In the genomic region with DNA sequence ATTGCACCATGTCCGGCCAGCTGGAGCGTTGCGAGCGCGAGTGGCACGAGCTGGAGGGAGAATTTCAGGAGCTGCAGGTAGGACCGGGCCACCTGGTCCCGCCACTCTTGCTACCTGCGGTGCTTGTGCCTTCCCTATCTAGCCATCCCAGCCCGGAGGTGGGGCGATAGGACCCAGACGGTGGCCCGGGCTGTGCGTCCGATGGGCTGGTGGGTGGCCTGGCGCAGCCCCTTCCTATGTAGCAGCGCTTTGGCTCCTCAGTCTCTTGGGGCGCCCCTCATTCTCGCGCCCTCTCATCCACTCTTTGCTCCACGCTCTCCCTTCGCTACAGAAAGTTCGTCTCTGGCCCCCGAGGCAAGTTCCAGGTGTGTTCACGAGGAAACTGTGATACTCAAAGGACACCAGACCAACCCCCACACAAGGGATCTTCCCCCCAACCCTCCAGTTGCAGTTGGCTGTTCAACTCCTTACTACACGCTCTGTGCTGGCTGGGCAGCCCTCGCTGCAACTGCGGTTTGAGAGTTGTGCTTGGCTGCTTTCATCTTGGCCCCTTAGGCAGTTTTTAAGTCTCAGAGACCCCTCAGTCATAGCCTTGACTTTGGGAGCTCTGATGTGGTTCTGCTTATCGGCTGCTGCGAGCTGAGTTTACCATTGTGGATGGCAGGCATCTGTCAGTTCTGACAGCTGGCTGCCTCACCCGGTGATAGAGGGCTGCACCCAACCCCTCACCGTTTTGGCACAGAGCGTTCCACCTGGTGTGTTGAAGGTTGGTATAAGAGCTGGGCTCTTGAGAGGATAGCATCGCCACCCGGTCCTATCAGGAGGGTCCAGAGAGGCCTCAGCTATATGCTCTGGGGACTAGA, we compare ENCODE assay signal across 7 mouse cellular contexts. TPM values are rescaled to one million over a fixed set of nuclear protein-coding genes. Genes with fewer than 3 reads are reported as not detected.
DNase-seq lines count a peak whose midpoint lies in the region; ATAC-seq and TF ChIP-seq lines count a peak whose summit lies in the region.

No protein-coding gene starts in this region.

- peak overlapping the region; percentile 74 for H3K9ac ChIP-seq in lung, embryonic 14.5 days
- H3K9ac ChIP-seq in forebrain, embryonic 16.5 days (replicated peaks; ENCODE audit: low read depth, low read length), result peak overlapping the region; percentile 83
- H3K9ac ChIP-seq in liver, embryonic 11.5 days (ENCODE audit: low read depth, low read length), result peak overlapping the region; percentile 87

- H3K36me3 ChIP-seq in lung, embryonic 14.5 days (ENCODE audit: insufficient read depth), result no peaks in the 10 kb centered on the region
- no peaks in the 10 kb centered on the region for H3K36me3 ChIP-seq in forebrain, embryonic 16.5 days (ENCODE audit: control insufficient read depth, insufficient read depth)
- H3K36me3 ChIP-seq in liver, embryonic 11.5 days (ENCODE audit: control insufficient read depth, insufficient read depth, low read length), result peaks cover 2% of the 10 kb centered on the region; the same call in 1 of the 2 replicates

- DNase-seq in lung, embryonic 14.5 days, result peak; percentile 63
- no peak for DNase-seq in lung, postnatal 25 days (ENCODE audit: low spot score)
- DNase-seq in liver, embryonic 11.5 days (ENCODE audit: low spot score), result peak; percentile 60
- peak; percentile 40 to 49 for DNase-seq in spleen, postnatal 36 days (ENCODE audit: low spot score in 2 of 2)
- no peak for DNase-seq in MN1 (ENCODE audit: low spot score)

- ATAC-seq in lung, embryonic 14.5 days (ENCODE audit: insufficient read depth), result peak; percentile 84
- ATAC-seq in forebrain, embryonic 16.5 days, result peak; percentile 81
- ATAC-seq in liver, embryonic 11.5 days (replicated peaks; ENCODE audit: low FRiP score), result peak; percentile 80

- H3K4me1 ChIP-seq in lung, embryonic 14.5 days (ENCODE audit: insufficient read depth), result 0 out of 2 replicates have a peak, but pooled peaks cover 8% of the 10 kb centered on the region
- peaks cover 22% of the 10 kb centered on the region for H3K4me1 ChIP-seq in brown adipose tissue, adult 24 weeks (ENCODE audit: control insufficient read depth, insufficient read depth, insufficient read length, low read length)
- peaks cover 23% of the 10 kb centered on the region for H3K4me1 ChIP-seq in forebrain, embryonic 16.5 days (replicated peaks; ENCODE audit: control insufficient read depth, insufficient read depth, low read length)
- H3K4me1 ChIP-seq in liver, embryonic 11.5 days (replicated peaks; ENCODE audit: control insufficient read depth, insufficient read depth, low read length), result peaks cover 20% of the 10 kb centered on the region

- H3K4me3 ChIP-seq in lung, embryonic 14.5 days (ENCODE audit: low read depth, low read length), result peak overlapping the region; percentile 86
- peak overlapping the region; percentile 74 for H3K4me3 ChIP-seq in brown adipose tissue, adult 24 weeks (ENCODE audit: insufficient read depth, low read depth, low read length)
- H3K4me3 ChIP-seq in forebrain, embryonic 16.5 days (replicated peaks; ENCODE audit: low read length), result peak overlapping the region; percentile 90
- peak overlapping the region; percentile 83 for H3K4me3 ChIP-seq in liver, embryonic 11.5 days (ENCODE audit: low read depth, low read length)

- H3K27me3 ChIP-seq in lung, embryonic 14.5 days (ENCODE audit: insufficient read depth, low read length), result no peaks in the 10 kb centered on the region
- H3K27me3 ChIP-seq in forebrain, embryonic 16.5 days (replicated peaks; ENCODE audit: control insufficient read depth, insufficient read depth, low read length), result no peaks in the 10 kb centered on the region
- H3K27me3 ChIP-seq in liver, embryonic 11.5 days (replicated peaks; ENCODE audit: control insufficient read depth, insufficient read depth, low read length), result no peaks in the 10 kb centered on the region

- peak overlapping the region; percentile 95 for H3K4me2 ChIP-seq in lung, embryonic 14.5 days
- H3K4me2 ChIP-seq in forebrain, embryonic 16.5 days (ENCODE audit: low read length), result peak overlapping the region; percentile 97
- peak overlapping the region; percentile 95 for H3K4me2 ChIP-seq in liver, embryonic 11.5 days

- no peaks in the 10 kb centered on the region for H3K9me3 ChIP-seq in lung, embryonic 14.5 days (ENCODE audit: low read depth, low read length)
- H3K9me3 ChIP-seq in forebrain, embryonic 16.5 days (ENCODE audit: control insufficient read depth, low read length), result peaks cover 3% of the 10 kb centered on the region
- H3K9me3 ChIP-seq in liver, embryonic 11.5 days (ENCODE audit: control insufficient read depth, low read length), result peaks cover 3% of the 10 kb centered on the region

- peak overlapping the region; percentile 70 for H3K27ac ChIP-seq in lung, embryonic 14.5 days (ENCODE audit: low read depth)
- peak overlapping the region; percentile 9 for H3K27ac ChIP-seq in brown adipose tissue, adult 24 weeks (replicated peaks; ENCODE audit: low read depth, low read length)
- no peak overlapping the region; the same call in 1 of the 2 replicates for H3K27ac ChIP-seq in forebrain, embryonic 16.5 days (ENCODE audit: low read length)
- H3K27ac ChIP-seq in liver, embryonic 11.5 days (ENCODE audit: low read depth, low read length), result peak overlapping the region; percentile 91

- TF ChIP-seq CTCF in lung, embryonic 14.5 days (IDR thresholded peaks at IDR 0.05; ENCODE audit: low read depth), result no peak

- WGBS in lung, embryonic 14.5 days, result 2% methylated on average over 35 of the region's 35 CpGs
- WGBS in forebrain, embryonic 16.5 days, result 4% methylated on average over 34 of the region's 35 CpGs
- WGBS in liver, embryonic 11.5 days, result 1% methylated on average over 35 of the region's 35 CpGs

RNA-seq across cellular contexts. Expression of gene Tmem120b, which starts 8.4 kb away (rescaled TPM):
- 8.2 and 10.0 TPM in 2 replicates for polyA plus RNA-seq in lung, embryonic 14.5 days (2014; fragmentation: Nextera tagmentation; extraction: Ambion mirVana)
- 91.8 and 116 TPM in 2 replicates for polyA plus RNA-seq in brown adipose tissue, adult 24 weeks (2012; ENCODE audit: insufficient read depth, insufficient read length, missing spikeins)
- 18.6 and 19.3 TPM in 2 replicates for polyA plus RNA-seq in forebrain, embryonic 16.5 days (2015; fragmentation: Nextera tagmentation; extraction: Ambion mirVana)
- polyA plus RNA-seq in liver, embryonic 11.5 days (2014; fragmentation: Nextera tagmentation; extraction: Ambion mirVana), result 24.3 and 24.8 TPM in 2 replicates

RNA-seq across cellular contexts. Expression of gene Morn3, which starts 29.8 kb away (rescaled TPM):
- polyA plus RNA-seq in lung, embryonic 14.5 days (2014; fragmentation: Nextera tagmentation; extraction: Ambion mirVana), result 0.72 TPM in 1 of 2 replicates, not detected in the other
- polyA plus RNA-seq in brown adipose tissue, adult 24 weeks (2012; ENCODE audit: insufficient read depth, insufficient read length, missing spikeins), result not detected in 2 replicates
- polyA plus RNA-seq in forebrain, embryonic 16.5 days (2015; fragmentation: Nextera tagmentation; extraction: Ambion mirVana), result 1.7 TPM in 1 of 2 replicates, not detected in the other
- not detected in 2 replicates for polyA plus RNA-seq in liver, embryonic 11.5 days (2014; fragmentation: Nextera tagmentation; extraction: Ambion mirVana)

RNA-seq across cellular contexts. Expression of gene Rhof, which starts 55.8 kb away (rescaled TPM):
- polyA plus RNA-seq in lung, embryonic 14.5 days (2014; fragmentation: Nextera tagmentation; extraction: Ambion mirVana), result 2.4 and 2.5 TPM in 2 replicates
- 0.48 and 0.67 TPM in 2 replicates for polyA plus RNA-seq in brown adipose tissue, adult 24 weeks (2012; ENCODE audit: insufficient read depth, insufficient read length, missing spikeins)
- polyA plus RNA-seq in forebrain, embryonic 16.5 days (2015; fragmentation: Nextera tagmentation; extraction: Ambion mirVana), result 15.8 and 18.7 TPM in 2 replicates
- 4.6 and 4.8 TPM in 2 replicates for polyA plus RNA-seq in liver, embryonic 11.5 days (2014; fragmentation: Nextera tagmentation; extraction: Ambion mirVana)

Comparison
In these comparisons a context has a peak if more than half of its experiments do, and no peak if none do; other contexts are left out.
1. DNase-seq: peak in lung, embryonic 14.5 days (single experiment), liver, embryonic 11.5 days (single experiment) and spleen, postnatal 36 days (2 of 2); none in lung, postnatal 25 days (single experiment) and MN1 (single experiment).
2. Peak in every context shown above with its lines, with median percentiles within 50 percentile points of each other: ATAC-seq, H3K4me2 ChIP-seq, H3K4me3 ChIP-seq and H3K9ac ChIP-seq.